Mouse (Mus musculus) liver, adult 2 months (tissue): Measurements from ENCODE around the gene Adck2.

ENCODE experiments used
- CTCF ChIP-seq: fragments of 200-500 bp; IDR thresholded peaks from 2 replicates; pipeline ENCODE4 v1.5.1; 2011; ENCODE audit warnings: low read depth, low read length, control low read depth
- POLR2A ChIP-seq: fragments of 200-500 bp; IDR thresholded peaks from 2 replicates; pipeline ENCODE4 v1.6.1; 2011; ENCODE audit warnings: low read length, control low read depth; ENCODE audit not compliant: insufficient read depth; ENCODE audit errors: extremely low read depth

DNA sequence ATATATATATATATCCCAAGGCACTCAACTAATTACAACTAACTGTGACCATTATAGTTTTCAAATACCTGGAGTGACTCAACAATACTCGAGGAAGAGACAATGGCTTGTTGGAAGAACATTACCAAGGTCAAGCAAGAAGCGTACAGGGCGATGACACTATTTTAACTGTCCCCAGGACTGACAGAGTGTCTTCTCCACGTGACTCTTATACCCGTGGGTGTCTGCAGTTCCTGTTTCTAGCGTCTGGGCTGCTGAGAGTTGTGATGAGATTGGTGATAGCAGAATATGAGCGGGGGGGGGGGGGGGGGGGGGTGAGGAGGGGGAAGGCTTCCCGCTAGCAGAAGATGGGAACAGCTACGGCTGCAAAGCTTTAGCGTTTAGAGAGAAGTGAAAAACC, 46.9 kb upstream of the Adck2 start:
- no peak for TF ChIP-seq CTCF
- no peak for TF ChIP-seq POLR2A
